Mouse (Mus musculus) liver, embryonic 14.5 days (tissue): ENCODE data around the gene Ptpn18. TPM values are rescaled to one million over a fixed set of nuclear protein-coding genes. Genes with fewer than 3 reads are reported as not detected.

Experiments
- ATAC-seq: fragments of 200-750 bp; cut with Nextera tagmentation; 2 replicates; pipeline ENCODE4 v1.8.0; 2017; ENCODE audit warnings: moderate number of reproducible peaks, mild to moderate bottlenecking, moderate library complexity; ENCODE audit not compliant: insufficient read depth
- DNase-seq, 3 experiments: peaks; one replicate each; pipeline ENCODE4 v3.0.0-alpha.2; 2012 to 2013; ENCODE audit warnings: low read depth in 3 of 3, low spot score in 3 of 3
- H3K27ac ChIP-seq: fragments of 300-500 bp; sonication (generic); 2 replicates; pipeline ENCODE4 v1.5.1; 2014; ENCODE audit warnings: moderate library complexity, mild to moderate bottlenecking, control low read depth, inconsistent platforms
- H3K27me3 ChIP-seq: fragments of 300-500 bp; sonication (generic); 2 replicates; pipeline ENCODE4 v1.6.1; 2014; ENCODE audit warnings: mild to moderate bottlenecking, low read length, moderate library complexity; ENCODE audit not compliant: control insufficient read depth, insufficient read depth
- H3K36me3 ChIP-seq: fragments of 300-500 bp; sonication (generic); replicated peaks from 2 replicates; pipeline ENCODE4 v1.6.1; 2014; ENCODE audit warnings: low read depth; ENCODE audit not compliant: control insufficient read depth, insufficient read depth
- H3K4me1 ChIP-seq, 2 experiments: fragments of 200-500 bp in 1 of 2; fragments of 300-500 bp in 1 of 2; sonication (generic) in 1 of 2; replicated peaks; 2 replicates each; pipeline ENCODE4 v1.6.1; 2012 to 2014; ENCODE audit warnings: antibody characterized with exemption in 1 of 2, inconsistent platforms in 1 of 2, low read length in 1 of 2; ENCODE audit not compliant: control insufficient read depth in 2 of 2, insufficient read depth in 2 of 2
- H3K4me2 ChIP-seq: fragments of 300-500 bp; sonication (generic); 2 replicates; pipeline ENCODE4 v1.6.1; 2014; ENCODE audit warnings: low read depth, mild to moderate bottlenecking, control low read depth, moderate library complexity
- H3K4me3 ChIP-seq, 2 experiments: fragments of 200-500 bp in 1 of 2; fragments of 300-500 bp in 1 of 2; sonication (generic) in 1 of 2; 2 replicates each; pipeline ENCODE4 v1.5.1; 2012 to 2014; ENCODE audit warnings: low read depth in 2 of 2, low read length in 2 of 2, mild to moderate bottlenecking in 2 of 2, control low read depth in 1 of 2, inconsistent platforms in 1 of 2, moderate library complexity in 1 of 2; ENCODE audit not compliant: insufficient read depth in 1 of 2
- H3K9ac ChIP-seq: fragments of 300-500 bp; sonication (generic); replicated peaks from 2 replicates; pipeline ENCODE4 v1.6.1; 2014; ENCODE audit warnings: mild to moderate bottlenecking, control low read depth, moderate library complexity
- H3K9me3 ChIP-seq: fragments of 300-500 bp; sonication (generic); 2 replicates; pipeline ENCODE4 v1.6.1; 2016; ENCODE audit warnings: low read length, mixed read lengths; ENCODE audit not compliant: control insufficient read depth
- CTCF ChIP-seq: IDR thresholded peaks from 2 replicates; pipeline ENCODE4 v1.5.1; 2016; ENCODE audit warnings: antibody characterized with exemption, low read depth, control low read depth
- EP300 ChIP-seq: IDR thresholded peaks from 2 replicates; pipeline ENCODE4 v1.6.1; 2016; ENCODE audit warnings: antibody characterized with exemption, low read depth
- WGBS: fragments of 180-500 bp; shearing (Covaris S2); extraction: QIAGEN DNeasy Blood & Tissue Kit; methylation state at CpG from one replicate; pipeline ENCODE4 v1.1.7; 2014; ENCODE audit not compliant: insufficient replicate concordance; 5-methylcytosine and 5-hydroxymethylcytosine counted together
- polyA plus RNA-seq, 2 experiments: library from polyadenylated mRNA; depleted of rRNA in 1 of 2; stranded (reverse) in 1 of 2; unstranded in 1 of 2; fragments of >200 nt; fragmentation: Nextera tagmentation in 1 of 2; extraction: Ambion mirVana in 1 of 2; gene quantifications; 2 replicates each; pipeline versions ENCODE4 v1.2.1 to v1.2.3; 2012 to 2014

The Ptpn18 gene
- polyA plus RNA-seq, 2 experiments = 23.8 to 26.4 TPM

DNA sequence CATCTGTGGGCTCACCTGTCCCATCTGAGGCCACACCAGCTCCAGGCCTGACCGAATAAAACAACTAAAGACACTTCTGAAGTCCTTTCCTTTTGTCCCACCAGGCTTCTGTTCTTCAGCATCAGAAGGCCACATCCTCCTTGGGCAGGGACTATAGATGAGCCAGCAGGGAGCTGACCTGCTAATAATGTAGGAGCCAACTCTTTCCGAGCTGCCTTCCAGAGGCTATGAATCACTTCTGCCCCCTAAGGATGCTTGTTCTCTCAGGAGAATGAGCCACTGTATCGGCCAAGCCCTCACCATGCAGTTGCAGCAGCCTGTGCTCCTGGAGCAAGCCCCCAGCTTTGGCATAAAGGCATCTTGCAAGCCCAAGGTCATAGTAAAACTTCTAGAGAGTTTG lies 43.4 kb downstream of the Ptpn18 start:
- no peak for DNase-seq
- WGBS = 49% methylated on average over 3 of the region's 3 CpGs
- no peaks in the 10 kb centered on the region for H3K36me3 ChIP-seq
- H3K4me2 ChIP-seq = no peak overlapping the region
- no peak overlapping the region for H3K9ac ChIP-seq
- H3K4me3 ChIP-seq = no peak overlapping the region
- H3K4me1 ChIP-seq = no peaks in the 10 kb centered on the region
- no peak overlapping the region for H3K27ac ChIP-seq
- no peaks in the 10 kb centered on the region for H3K9me3 ChIP-seq
- no peaks in the 10 kb centered on the region for H3K27me3 ChIP-seq
- no peak for ATAC-seq
- TF ChIP-seq CTCF (no peak), EP300 (no peak)

DNA sequence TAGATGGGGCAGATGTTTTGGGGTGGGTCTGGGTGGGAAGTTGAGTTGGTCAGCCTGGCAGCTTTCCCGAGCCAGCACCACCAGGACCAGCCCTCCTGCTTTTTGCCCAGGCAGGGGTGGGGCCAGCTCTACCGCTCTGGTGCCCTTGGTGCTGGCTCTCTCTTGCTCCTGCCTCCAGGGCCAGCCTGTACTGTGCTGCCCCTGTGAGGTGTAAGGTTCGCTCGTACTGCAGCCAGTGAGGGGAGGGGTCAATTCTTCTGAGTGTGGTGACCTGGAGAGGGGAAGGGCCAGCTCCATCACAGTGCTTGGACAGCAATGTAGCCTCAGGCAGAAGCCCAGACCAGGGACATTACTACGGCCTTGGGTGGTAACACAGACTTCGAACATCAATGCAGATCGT lies 45.7 kb downstream of the Ptpn18 start:
- no peak for TF ChIP-seq EP300
- no peak for TF ChIP-seq CTCF
- WGBS = 68% methylated on average over 7 of the region's 7 CpGs
- ATAC-seq = no peak
- no peaks in the 10 kb centered on the region for H3K36me3 ChIP-seq
- H3K27ac ChIP-seq = no peak overlapping the region
- DNase-seq = no peak
- H3K4me2 ChIP-seq = no peak overlapping the region
- no peak overlapping the region for H3K4me3 ChIP-seq
- H3K27me3 ChIP-seq = no peaks in the 10 kb centered on the region
- H3K9ac ChIP-seq = no peak overlapping the region
- H3K9me3 ChIP-seq = no peaks in the 10 kb centered on the region
- 0 out of 4 replicates have a peak, but pooled peaks cover 0 to 2% of the 10 kb centered on the region in 2 experiments for H3K4me1 ChIP-seq

DNA sequence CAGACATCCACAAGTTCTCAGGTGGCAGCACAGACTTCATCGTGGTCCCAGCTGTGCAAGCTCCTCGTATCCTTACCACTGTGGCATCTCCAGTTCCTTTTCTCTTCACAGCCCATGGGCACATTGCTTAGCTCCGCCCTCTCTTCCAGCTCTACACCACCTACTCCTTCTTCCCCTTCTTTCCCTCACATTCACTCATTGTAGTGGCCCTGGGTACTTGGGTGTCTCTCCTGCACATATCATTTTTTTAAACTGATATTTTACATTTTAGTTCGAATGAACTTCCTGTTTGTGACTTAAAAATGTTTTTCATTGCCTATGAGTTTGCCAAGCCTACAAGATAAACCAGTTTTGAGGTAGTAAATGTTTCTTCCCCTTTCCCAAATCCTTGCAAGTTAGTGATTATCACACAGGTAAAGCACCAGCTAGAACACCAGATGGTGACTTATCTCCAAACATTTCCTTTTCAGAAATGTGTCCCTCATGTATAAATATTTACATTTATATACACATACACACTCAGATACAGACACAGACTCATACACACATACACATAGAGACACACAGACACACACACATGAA lies 46.5 kb downstream of the Ptpn18 start:
- 40% methylated on average over 4 of the region's 4 CpGs for WGBS
- no peak for TF ChIP-seq EP300
- TF ChIP-seq CTCF = no peak
- Histone ChIP-seq H3K4me2 (no peak overlapping the region), H3K36me3 (no peaks in the 10 kb centered on the region), H3K27me3 (no peaks in the 10 kb centered on the region), H3K9ac (no peak overlapping the region), H3K4me3 (no peak overlapping the region), H3K9me3 (no peaks in the 10 kb centered on the region), H3K4me1 (peaks cover 0 to 4% of the 10 kb centered on the region in 2 experiments; a peak in 1 of 4 replicates), H3K27ac (no peak overlapping the region)
- DNase-seq (no peak), ATAC-seq (no peak)

DNA sequence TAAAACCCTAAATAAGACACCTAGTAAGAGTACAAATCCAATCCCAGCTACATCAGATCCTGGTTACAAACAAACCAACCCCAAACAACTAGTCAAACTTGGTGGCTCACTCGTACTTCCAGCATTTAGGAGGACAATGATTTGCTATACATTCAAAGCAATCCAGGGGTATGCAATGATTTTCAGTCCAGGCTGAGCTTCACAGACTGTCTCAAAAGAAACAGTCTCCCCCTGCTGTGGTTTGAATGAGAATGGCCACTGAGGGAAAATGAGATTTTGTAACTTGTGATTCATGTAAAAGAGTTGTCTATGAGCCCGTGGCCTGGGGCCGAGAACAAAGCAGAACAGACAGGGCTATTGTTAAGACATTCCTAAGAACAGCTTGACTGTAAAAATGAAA lies 48.4 kb downstream of the Ptpn18 start:
- H3K9ac ChIP-seq = no peak overlapping the region
- H3K27me3 ChIP-seq = no peaks in the 10 kb centered on the region
- DNase-seq = no peak
- H3K4me1 ChIP-seq = peaks cover 0 to 4% of the 10 kb centered on the region in 2 experiments; a peak in 1 of 4 replicates
- 73% methylated on average over 3 of the region's 3 CpGs for WGBS
- no peak overlapping the region for H3K4me3 ChIP-seq
- ATAC-seq = no peak
- H3K4me2 ChIP-seq = no peak overlapping the region
- no peaks in the 10 kb centered on the region for H3K36me3 ChIP-seq
- TF ChIP-seq EP300 (no peak), CTCF (no peak)
- no peak overlapping the region for H3K27ac ChIP-seq
- no peaks in the 10 kb centered on the region for H3K9me3 ChIP-seq

DNA sequence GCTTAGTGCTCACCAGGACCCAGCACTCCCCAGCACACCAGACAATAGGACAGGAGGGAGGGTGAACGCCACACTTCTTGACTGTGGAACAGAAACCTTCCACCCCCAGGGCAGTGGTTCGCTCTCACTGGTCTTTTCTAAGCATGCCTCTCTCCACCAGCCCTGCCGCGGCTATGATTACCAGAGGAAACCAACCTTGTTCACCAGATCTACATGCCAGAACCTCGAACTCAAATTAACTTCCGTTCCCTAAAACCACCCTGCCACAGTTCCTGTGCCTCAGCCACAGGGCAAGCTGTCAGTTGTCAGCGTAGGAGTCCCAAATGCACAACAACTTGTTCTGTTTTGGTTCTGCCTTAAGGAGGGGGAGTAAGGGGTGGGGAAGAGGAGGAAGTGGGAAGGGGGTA lies 51.0 kb downstream of the Ptpn18 start:
- H3K27me3 ChIP-seq = no peaks in the 10 kb centered on the region
- DNase-seq = no peak

More for the DNA sequence above, 51.0 kb downstream of the Ptpn18 start:
- Histone ChIP-seq H3K36me3 (no peaks in the 10 kb centered on the region), H3K9ac (no peak overlapping the region), H3K4me2 (peak overlapping the region; percentile 39), H3K27ac (no peak overlapping the region), H3K4me3 (peak overlapping the region in 1 of 2 experiments; percentile 24; a peak in 2 of 4 replicates), H3K4me1 (peaks cover 0 to 4% of the 10 kb centered on the region in 2 experiments; a peak in 1 of 4 replicates), H3K9me3 (no peaks in the 10 kb centered on the region)
- WGBS = 6% methylated on average over 7 of the region's 7 CpGs
- no peak for ATAC-seq
- TF ChIP-seq CTCF = no peak
- TF ChIP-seq EP300 = no peak
